Mouse (Mus musculus): Measurements from ENCODE around the gene Apof. TPM values are rescaled to one million over a fixed set of nuclear protein-coding genes. Genes with fewer than 3 reads are reported as not detected.

Apof gene
- polyA plus RNA-seq, 1 experiment from 2014 or later, result 7.3 TPM

DNA sequence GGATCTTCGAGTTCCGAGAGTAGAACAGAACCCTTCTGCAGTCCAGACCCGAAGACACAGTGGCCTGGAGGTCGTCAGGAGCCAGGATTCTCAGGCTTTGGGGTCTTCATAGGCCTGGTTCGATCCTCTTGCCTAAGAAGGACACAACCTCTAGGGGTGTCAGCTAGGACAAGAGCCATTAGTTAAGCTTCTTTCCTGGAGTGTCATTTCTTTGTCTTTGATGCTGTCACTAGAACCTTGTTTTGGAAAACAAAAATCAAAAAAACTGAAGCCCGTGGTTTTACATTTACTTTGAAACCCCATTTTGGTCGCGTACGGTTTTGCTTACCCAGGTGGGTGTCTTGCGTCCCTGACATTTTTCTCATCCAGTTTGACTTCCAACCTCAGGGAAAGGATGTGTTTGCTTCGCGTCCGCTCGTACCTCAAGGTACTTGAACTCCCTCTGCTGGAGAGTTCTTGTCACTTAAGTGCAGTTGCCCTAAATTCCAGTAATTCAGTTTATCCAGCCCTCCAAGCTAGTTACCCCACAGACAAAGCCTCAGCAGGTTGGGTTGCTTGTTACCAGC lies 36.0 kb upstream of the Apof start:
- H3K27ac ChIP-seq (ENCODE audit: low read length), result peak overlapping the region; percentile 92
- peak overlapping the region; percentile 81 for H3K4me2 ChIP-seq (ENCODE audit: low read depth, low read length)
- ATAC-seq (ENCODE audit: insufficient read depth, low FRiP score), result peak; percentile 48; the same call in 1 of the 2 replicates
- H3K36me3 ChIP-seq (ENCODE audit: control insufficient read depth, insufficient read depth, low read length), result no peaks in the 10 kb centered on the region
- under 1% methylated on average over 14 of the region's 14 CpGs for WGBS
- H3K4me3 ChIP-seq (replicated peaks; ENCODE audit: low read length), result peak overlapping the region; percentile 66
- H3K9ac ChIP-seq (ENCODE audit: low read length), result peak overlapping the region; percentile 85
- no peaks in the 10 kb centered on the region for H3K27me3 ChIP-seq (ENCODE audit: control insufficient read depth, insufficient read depth, low read length)
- H3K9me3 ChIP-seq (replicated peaks; ENCODE audit: control insufficient read depth, low read length), result no peaks in the 10 kb centered on the region
- H3K4me1 ChIP-seq (ENCODE audit: control insufficient read depth, insufficient read depth, low read length), result peaks cover 9% of the 10 kb centered on the region

DNA sequence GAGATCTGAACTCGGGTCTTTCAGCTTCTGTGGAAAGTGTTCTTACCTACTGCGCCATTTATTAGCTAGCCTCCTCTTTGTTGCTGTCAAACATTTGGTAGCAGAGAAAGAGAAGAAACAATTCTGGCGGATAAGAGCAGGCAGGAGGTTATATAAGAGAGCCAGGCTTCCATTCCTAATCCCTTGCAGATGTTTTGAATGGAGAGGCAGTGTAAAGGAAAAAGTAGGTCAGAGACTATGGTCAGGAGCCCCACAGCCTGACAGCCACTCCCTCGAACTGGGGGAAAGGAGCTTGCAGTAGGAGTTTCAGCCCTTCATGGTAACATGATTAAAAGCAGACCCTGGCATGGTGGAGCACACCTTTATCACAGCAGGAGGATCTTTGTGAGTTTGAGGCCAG lies 32.1 kb upstream of the Apof start:
- H3K9ac ChIP-seq (ENCODE audit: low read length), result no peak overlapping the region
- no peak overlapping the region for H3K4me3 ChIP-seq (replicated peaks; ENCODE audit: low read length)
- H3K4me1 ChIP-seq (ENCODE audit: control insufficient read depth, insufficient read depth, low read length), result peaks cover 2% of the 10 kb centered on the region; the same call in 1 of the 2 replicates
- no peaks in the 10 kb centered on the region for H3K9me3 ChIP-seq (replicated peaks; ENCODE audit: control insufficient read depth, low read length)
- no peak overlapping the region for H3K27ac ChIP-seq (ENCODE audit: low read length)
- WGBS, result 66% methylated on average over 4 of the region's 4 CpGs
- no peaks in the 10 kb centered on the region for H3K27me3 ChIP-seq (ENCODE audit: control insufficient read depth, insufficient read depth, low read length)
- no peak for ATAC-seq (ENCODE audit: insufficient read depth, low FRiP score)
- 0 out of 2 replicates have a peak, but pooled peaks cover 4% of the 10 kb centered on the region for H3K36me3 ChIP-seq (ENCODE audit: control insufficient read depth, insufficient read depth, low read length)
- H3K4me2 ChIP-seq (ENCODE audit: low read depth, low read length), result no peak overlapping the region

DNA sequence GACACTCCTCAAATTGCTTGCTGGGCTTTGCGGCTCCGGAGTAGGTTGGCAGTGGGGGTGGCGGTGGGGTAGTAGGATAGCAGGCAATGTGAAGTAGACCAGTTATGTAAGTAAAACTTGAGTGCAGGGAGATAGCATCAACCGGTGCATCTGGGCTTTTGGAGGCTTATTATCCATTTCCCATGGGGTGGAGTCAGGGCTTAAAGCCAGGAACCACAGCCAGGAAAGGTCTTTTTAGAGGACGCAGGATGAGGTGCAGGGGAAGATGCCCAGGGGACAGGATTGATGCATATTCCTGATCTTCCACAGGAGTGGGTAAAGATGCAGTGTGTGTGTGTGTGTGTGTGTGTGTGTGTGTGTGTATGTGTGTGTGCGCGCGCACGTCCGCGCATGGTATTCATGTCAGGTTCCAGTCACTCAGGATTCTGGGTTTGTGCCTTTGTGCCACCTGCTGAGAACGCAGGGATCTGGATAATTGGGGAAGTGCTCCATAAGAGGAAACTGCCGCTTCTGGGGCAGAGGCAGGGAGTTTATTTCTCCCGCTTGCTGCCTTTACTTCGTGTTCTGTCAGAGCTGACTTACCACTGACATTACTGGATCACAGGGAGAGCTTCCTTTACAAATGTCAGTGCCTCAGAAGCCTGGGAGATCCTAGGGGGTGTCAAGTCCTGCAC lies 30.5 kb upstream of the Apof start:
- Histone ChIP-seq H3K27ac (ENCODE audit: low read length) (no peak overlapping the region), H3K4me1 (ENCODE audit: control insufficient read depth, insufficient read depth, low read length) (no peaks in the 10 kb centered on the region), H3K27me3 (ENCODE audit: control insufficient read depth, insufficient read depth, low read length) (no peaks in the 10 kb centered on the region), H3K4me3 (replicated peaks; ENCODE audit: low read length) (no peak overlapping the region), H3K9ac (ENCODE audit: low read length) (no peak overlapping the region), H3K9me3 (replicated peaks; ENCODE audit: control insufficient read depth, low read length) (no peaks in the 10 kb centered on the region), H3K4me2 (ENCODE audit: low read depth, low read length) (no peak overlapping the region), H3K36me3 (ENCODE audit: control insufficient read depth, insufficient read depth, low read length) (0 out of 2 replicates have a peak, but pooled peaks cover 7% of the 10 kb centered on the region)
- ATAC-seq (ENCODE audit: insufficient read depth, low FRiP score), result no peak
- 71% methylated on average over 15 of the region's 15 CpGs for WGBS

DNA sequence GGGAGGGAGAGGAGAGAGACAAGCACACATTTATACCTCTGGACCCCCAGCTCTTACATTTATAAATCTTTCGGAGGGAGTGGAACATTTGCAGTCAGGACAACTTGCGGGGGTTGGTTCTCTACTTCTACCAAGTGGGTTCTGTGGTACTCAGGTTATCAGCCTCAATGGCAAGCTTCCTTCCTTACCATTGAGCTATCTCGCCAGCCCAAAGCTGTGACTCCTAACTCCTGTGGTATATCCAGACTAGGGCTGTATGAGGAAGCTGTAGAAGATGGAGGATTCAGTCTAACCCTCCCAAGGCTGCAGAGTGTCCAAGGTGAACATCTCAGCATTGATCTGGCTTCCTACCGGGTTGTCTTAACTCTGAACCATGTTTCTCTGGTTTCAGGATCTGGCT lies 29.3 kb upstream of the Apof start:
- no peak for ATAC-seq (ENCODE audit: insufficient read depth, low FRiP score)
- H3K27ac ChIP-seq (ENCODE audit: low read length), result no peak overlapping the region
- H3K27me3 ChIP-seq (ENCODE audit: control insufficient read depth, insufficient read depth, low read length), result no peaks in the 10 kb centered on the region
- no peak overlapping the region for H3K9ac ChIP-seq (ENCODE audit: low read length)
- H3K4me1 ChIP-seq (ENCODE audit: control insufficient read depth, insufficient read depth, low read length), result no peaks in the 10 kb centered on the region
- WGBS, result 93% methylated on average over 4 of the region's 4 CpGs
- no peaks in the 10 kb centered on the region for H3K9me3 ChIP-seq (replicated peaks; ENCODE audit: control insufficient read depth, low read length)
- H3K36me3 ChIP-seq (ENCODE audit: control insufficient read depth, insufficient read depth, low read length), result peaks cover 11% of the 10 kb centered on the region; the same call in 1 of the 2 replicates
- no peak overlapping the region for H3K4me2 ChIP-seq (ENCODE audit: low read depth, low read length)
- H3K4me3 ChIP-seq (replicated peaks; ENCODE audit: low read length), result no peak overlapping the region

DNA sequence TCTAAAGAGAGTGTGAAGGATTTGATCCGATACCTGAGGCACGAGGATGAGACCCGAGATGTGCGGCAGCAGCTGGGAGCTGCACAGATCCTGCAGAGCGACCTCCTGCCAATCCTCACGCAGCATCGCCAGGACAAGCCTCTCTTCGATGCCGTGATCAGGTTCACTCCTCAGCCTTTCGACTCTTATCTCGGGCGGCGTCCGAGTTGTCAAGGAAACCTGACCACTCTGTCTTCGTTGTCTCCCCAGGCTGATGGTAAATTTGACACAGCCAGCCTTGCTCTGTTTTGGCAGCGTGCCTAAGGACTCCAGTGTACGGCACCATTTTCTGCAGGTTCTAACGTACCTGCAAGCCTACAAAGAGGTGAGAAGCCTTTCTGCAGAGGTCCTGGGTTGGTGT lies 28.3 kb upstream of the Apof start:
- Histone ChIP-seq H3K4me1 (ENCODE audit: control insufficient read depth, insufficient read depth, low read length) (no peaks in the 10 kb centered on the region), H3K36me3 (ENCODE audit: control insufficient read depth, insufficient read depth, low read length) (peaks cover 16% of the 10 kb centered on the region; the same call in 1 of the 2 replicates)
- 81% methylated on average over 18 of the region's 18 CpGs for WGBS

DNA sequence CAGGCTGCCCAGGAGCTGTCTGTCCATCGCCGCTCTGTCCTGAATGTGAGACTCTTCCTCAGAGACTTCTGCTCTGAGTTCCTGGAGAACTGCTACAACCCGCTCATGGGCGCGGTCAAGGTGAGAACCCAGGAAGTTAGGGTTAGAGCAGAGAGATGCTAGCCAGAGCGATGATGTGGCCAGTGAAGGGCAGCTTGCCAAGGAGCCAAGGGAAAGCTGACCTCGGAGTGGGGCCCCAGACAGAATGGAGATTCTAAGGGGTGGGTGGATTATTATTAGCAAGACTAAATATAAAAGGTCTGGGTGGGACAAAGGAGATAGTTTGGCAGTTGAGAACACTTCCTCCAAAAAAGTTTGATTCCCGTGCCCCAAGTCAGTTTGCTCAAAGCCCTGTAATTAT lies 25.2 kb upstream of the Apof start:
- H3K4me1 ChIP-seq (ENCODE audit: control insufficient read depth, insufficient read depth, low read length), result no peaks in the 10 kb centered on the region
- H3K36me3 ChIP-seq (ENCODE audit: control insufficient read depth, insufficient read depth, low read length), result peaks cover 19% of the 10 kb centered on the region; the same call in 1 of the 2 replicates

More for the DNA sequence above, 28.3 kb upstream of the Apof start:
- Histone ChIP-seq H3K4me3 (replicated peaks; ENCODE audit: low read length) (no peak overlapping the region), H3K9ac (ENCODE audit: low read length) (no peak overlapping the region), H3K4me2 (ENCODE audit: low read depth, low read length) (no peak overlapping the region), H3K27me3 (ENCODE audit: control insufficient read depth, insufficient read depth, low read length) (no peaks in the 10 kb centered on the region), H3K9me3 (replicated peaks; ENCODE audit: control insufficient read depth, low read length) (no peaks in the 10 kb centered on the region), H3K27ac (ENCODE audit: low read length) (no peak overlapping the region)
- ATAC-seq (ENCODE audit: insufficient read depth, low FRiP score), result no peak

DNA sequence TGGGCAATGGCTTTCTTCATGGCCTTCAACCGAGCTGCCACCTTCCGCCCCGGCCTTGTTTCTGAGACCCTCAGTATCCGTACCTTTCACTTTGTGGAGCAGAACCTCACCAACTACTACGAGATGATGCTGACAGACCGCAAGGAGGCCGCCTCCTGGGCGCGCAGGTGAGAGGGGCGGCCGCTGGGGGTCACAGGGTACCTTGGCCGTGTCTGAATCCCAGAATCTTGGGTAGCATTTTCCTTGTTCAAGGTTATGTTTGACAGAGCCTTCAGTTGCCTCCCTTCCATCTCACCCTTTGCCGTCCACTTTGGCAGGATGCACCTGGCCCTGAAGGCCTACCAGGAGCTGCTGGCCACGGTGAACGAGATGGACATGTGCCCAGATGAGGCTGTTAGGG lies 24.4 kb upstream of the Apof start:
- peaks cover 19% of the 10 kb centered on the region; the same call in 1 of the 2 replicates for H3K36me3 ChIP-seq (ENCODE audit: control insufficient read depth, insufficient read depth, low read length)
- no peaks in the 10 kb centered on the region for H3K27me3 ChIP-seq (ENCODE audit: control insufficient read depth, insufficient read depth, low read length)
- H3K4me3 ChIP-seq (replicated peaks; ENCODE audit: low read length), result no peak overlapping the region
- H3K4me2 ChIP-seq (ENCODE audit: low read depth, low read length), result no peak overlapping the region
- ATAC-seq (ENCODE audit: insufficient read depth, low FRiP score), result no peak
- H3K9me3 ChIP-seq (replicated peaks; ENCODE audit: control insufficient read depth, low read length), result no peaks in the 10 kb centered on the region
- no peak overlapping the region for H3K9ac ChIP-seq (ENCODE audit: low read length)
- no peaks in the 10 kb centered on the region for H3K4me1 ChIP-seq (ENCODE audit: control insufficient read depth, insufficient read depth, low read length)
- WGBS, result 94% methylated on average over 15 of the region's 15 CpGs
- H3K27ac ChIP-seq (ENCODE audit: low read length), result no peak overlapping the region

More for the DNA sequence above, 25.2 kb upstream of the Apof start:
- Histone ChIP-seq H3K4me2 (ENCODE audit: low read depth, low read length) (no peak overlapping the region), H3K9ac (ENCODE audit: low read length) (no peak overlapping the region), H3K27ac (ENCODE audit: low read length) (no peak overlapping the region), H3K4me3 (replicated peaks; ENCODE audit: low read length) (no peak overlapping the region), H3K27me3 (ENCODE audit: control insufficient read depth, insufficient read depth, low read length) (no peaks in the 10 kb centered on the region), H3K9me3 (replicated peaks; ENCODE audit: control insufficient read depth, low read length) (no peaks in the 10 kb centered on the region)
- no peak for ATAC-seq (ENCODE audit: insufficient read depth, low FRiP score)
- 91% methylated on average over 8 of the region's 8 CpGs for WGBS

DNA sequence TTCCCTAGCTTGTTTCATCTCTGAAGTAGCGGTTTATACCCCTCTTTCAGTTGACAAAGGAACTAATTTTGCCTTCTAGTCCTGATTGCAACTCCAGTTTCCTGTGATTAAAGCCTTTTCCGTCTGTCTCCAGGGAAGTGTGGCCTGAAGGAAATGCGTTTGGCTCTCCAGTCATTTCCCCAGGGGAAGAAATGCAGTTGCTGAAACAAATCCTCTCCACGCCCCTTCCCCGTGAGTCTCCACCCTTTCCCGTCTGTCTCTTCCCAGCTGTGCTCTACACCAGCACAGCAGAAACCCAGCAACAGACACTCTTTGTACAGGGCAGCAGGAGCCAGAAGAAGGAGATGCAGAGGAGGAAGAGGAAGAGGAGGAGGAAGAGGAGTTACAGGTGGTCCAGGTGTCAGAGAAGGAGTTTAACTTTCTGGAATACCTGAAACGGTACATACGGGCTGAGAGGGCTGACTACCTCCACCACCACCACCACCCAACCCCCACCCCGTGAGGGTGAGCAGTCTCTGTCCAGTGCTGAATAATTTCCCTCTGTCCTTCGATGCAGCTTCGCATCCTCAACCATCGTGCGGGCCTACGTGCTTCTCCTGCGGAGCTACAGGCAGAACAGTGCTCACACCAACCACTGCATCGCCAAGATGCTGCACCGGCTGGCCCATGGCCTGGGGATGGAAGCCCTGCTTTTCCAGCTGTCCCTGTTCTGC lies 21.3 kb upstream of the Apof start:
- Histone ChIP-seq H3K4me1 (ENCODE audit: control insufficient read depth, insufficient read depth, low read length) (no peaks in the 10 kb centered on the region), H3K27me3 (ENCODE audit: control insufficient read depth, insufficient read depth, low read length) (no peaks in the 10 kb centered on the region), H3K9ac (ENCODE audit: low read length) (no peak overlapping the region), H3K27ac (ENCODE audit: low read length) (peak overlapping the region; percentile 62), H3K4me2 (ENCODE audit: low read depth, low read length) (no peak overlapping the region), H3K4me3 (replicated peaks; ENCODE audit: low read length) (no peak overlapping the region; the same call in 1 of the 2 replicates), H3K9me3 (replicated peaks; ENCODE audit: control insufficient read depth, low read length) (no peaks in the 10 kb centered on the region), H3K36me3 (ENCODE audit: control insufficient read depth, insufficient read depth, low read length) (peaks cover 27% of the 10 kb centered on the region; the same call in 1 of the 2 replicates)
- no peak for ATAC-seq (ENCODE audit: insufficient read depth, low FRiP score)
- WGBS, result 81% methylated on average over 17 of the region's 17 CpGs

DNA sequence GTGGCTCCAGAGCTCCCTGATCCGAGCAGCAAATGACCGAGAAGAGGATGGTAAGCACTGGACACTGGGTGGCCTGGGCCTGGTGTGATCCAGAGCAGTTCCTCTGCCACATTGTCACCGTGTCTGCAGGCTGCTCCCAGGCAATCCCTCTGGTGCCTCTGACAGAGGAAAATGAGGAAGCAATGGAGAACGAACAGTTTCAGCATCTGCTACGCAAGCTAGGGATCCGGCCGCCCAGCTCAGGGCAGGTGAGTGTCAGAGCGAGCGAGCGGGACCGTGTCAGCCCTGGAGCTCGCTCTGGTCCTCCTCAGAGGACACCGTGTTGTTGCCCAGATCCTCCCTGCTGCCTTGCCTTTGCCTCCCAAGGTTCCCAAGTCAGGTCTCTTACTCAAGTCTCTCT lies 17.9 kb upstream of the Apof start:
- H3K27me3 ChIP-seq (ENCODE audit: control insufficient read depth, insufficient read depth, low read length), result no peaks in the 10 kb centered on the region
- 96% methylated on average over 13 of the region's 13 CpGs for WGBS
- H3K36me3 ChIP-seq (ENCODE audit: control insufficient read depth, insufficient read depth, low read length), result peaks cover 18% of the 10 kb centered on the region; the same call in 1 of the 2 replicates
- no peaks in the 10 kb centered on the region for H3K4me1 ChIP-seq (ENCODE audit: control insufficient read depth, insufficient read depth, low read length)
- H3K4me2 ChIP-seq (ENCODE audit: low read depth, low read length), result no peak overlapping the region
- H3K27ac ChIP-seq (ENCODE audit: low read length), result no peak overlapping the region
- H3K4me3 ChIP-seq (replicated peaks; ENCODE audit: low read length), result no peak overlapping the region
- no peaks in the 10 kb centered on the region for H3K9me3 ChIP-seq (replicated peaks; ENCODE audit: control insufficient read depth, low read length)
- ATAC-seq (ENCODE audit: insufficient read depth, low FRiP score), result no peak
- no peak overlapping the region for H3K9ac ChIP-seq (ENCODE audit: low read length)
